Mouse (Mus musculus) left cerebral cortex, adult 9 months (tissue): Measurements from ENCODE around the gene Tmem59l.

Source experiments
- DNase-seq, 2 experiments: peaks; one replicate each; pipeline ENCODE4 v3.0.0; 2022; ENCODE audit warnings: low spot score in 2 of 2

Gene Tmem59l

GRCm38 (mm10) chr8:70507027-70507393, 19.9 kb upstream of the Tmem59l start:
- DNase-seq = no peak

DNA sequence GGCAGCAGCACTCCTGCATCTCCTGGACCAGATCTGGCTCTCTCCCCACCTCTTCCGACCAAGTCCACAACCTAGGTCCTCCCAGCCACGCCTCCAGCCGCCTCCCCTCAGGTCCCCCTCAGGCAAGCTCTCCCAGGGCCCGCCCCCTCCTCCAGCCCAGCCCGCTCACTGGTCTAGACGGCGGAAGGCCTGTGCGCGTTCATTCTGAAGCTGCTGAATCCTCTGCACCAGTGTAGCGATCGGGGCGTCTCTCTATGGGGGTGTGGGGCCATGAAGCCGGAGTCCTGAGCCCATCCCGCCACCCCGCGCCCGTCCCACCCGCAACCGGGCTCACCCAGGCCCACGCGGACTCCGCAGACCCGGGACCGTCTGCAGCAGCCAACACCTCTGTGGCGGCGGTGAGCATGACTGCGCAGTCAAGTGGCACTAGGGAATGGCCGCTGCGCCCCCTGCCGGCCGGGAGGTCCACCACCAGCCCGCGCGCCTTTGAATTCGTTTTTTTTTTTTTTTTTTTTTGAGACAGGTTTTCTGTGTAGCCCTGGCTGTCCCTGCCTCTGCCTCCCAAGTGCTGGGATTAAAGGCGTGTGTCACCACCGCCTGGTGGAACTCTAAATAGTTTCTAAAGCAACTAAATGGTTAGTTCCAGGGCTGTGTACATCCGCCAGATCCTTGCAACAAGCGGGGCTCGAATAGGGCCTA, 19.3 kb upstream of the Tmem59l start, which contains the start of gene Rex1bd:
Gene Rex1bd, minus strand, starts transcription at position 425 of the 699 bp plus-strand sequence.
- peak; percentile 76 to 90 for DNase-seq

DNA sequence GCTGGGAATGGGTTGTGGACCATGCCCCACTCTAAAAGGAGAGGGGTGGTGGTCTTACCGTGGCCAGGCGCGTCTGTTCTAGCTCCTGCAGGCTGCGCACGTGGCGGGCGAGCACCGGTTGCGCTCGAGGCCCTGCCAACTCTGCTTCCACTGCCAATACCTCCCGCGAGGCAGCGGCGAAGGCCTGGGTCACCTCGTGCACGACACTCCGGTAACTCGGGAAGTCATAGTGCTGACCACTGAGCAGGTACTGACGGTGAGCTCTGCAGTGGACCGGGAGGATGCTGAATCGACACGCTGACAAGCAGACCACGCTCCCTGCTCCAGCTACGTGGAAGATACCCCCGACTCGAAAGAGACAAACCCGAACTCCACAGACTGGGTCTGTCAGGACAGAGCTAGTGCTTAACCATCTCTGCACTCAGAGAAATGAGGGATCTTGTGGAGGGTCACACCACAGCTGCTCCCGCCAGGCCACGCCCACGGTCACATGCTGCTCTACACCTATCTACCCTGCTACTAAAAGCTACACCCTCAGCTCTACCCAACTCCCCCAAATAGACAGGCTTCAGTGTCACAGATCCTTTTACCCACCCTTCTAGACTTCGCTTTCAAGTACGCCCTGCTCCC, 18.7 kb upstream of the Tmem59l start:
- no peak for DNase-seq

DNA sequence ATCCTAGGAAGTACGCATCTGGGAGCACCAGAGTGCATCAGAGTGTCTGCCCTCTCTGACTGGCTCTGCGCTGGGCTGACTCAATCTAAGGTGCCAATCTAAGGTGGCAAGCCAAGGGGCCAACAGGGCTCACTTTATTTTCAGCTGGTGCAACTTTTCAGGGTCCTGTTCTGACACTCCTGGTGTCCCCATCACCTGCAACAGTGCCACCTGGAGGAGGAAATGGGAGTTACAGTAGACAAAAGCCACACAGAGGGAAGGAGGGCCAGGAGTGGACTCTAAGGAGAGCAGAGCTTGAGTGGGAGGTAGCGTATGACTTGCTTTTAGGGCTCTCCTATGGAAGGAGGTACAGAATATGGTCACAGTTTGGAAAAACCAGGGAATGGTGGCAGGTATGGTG, 17.7 kb upstream of the Tmem59l start:
- DNase-seq = peak in 1 of 2 experiments; percentile 85

GRCm38 (mm10) chr8:70504291-70504716, 17.1 kb upstream of the Tmem59l start:
- DNase-seq = peak in 1 of 2 experiments; percentile 63

GRCm38 (mm10) chr8:70503062-70503750, 16.0 kb upstream of the Tmem59l start:
- no peak for DNase-seq

GRCm38 (mm10) chr8:70502540-70502939, 15.4 kb upstream of the Tmem59l start:
- no peak for DNase-seq

GRCm38 (mm10) chr8:70501820-70502529, 14.8 kb upstream of the Tmem59l start:
- DNase-seq = no peak

DNA sequence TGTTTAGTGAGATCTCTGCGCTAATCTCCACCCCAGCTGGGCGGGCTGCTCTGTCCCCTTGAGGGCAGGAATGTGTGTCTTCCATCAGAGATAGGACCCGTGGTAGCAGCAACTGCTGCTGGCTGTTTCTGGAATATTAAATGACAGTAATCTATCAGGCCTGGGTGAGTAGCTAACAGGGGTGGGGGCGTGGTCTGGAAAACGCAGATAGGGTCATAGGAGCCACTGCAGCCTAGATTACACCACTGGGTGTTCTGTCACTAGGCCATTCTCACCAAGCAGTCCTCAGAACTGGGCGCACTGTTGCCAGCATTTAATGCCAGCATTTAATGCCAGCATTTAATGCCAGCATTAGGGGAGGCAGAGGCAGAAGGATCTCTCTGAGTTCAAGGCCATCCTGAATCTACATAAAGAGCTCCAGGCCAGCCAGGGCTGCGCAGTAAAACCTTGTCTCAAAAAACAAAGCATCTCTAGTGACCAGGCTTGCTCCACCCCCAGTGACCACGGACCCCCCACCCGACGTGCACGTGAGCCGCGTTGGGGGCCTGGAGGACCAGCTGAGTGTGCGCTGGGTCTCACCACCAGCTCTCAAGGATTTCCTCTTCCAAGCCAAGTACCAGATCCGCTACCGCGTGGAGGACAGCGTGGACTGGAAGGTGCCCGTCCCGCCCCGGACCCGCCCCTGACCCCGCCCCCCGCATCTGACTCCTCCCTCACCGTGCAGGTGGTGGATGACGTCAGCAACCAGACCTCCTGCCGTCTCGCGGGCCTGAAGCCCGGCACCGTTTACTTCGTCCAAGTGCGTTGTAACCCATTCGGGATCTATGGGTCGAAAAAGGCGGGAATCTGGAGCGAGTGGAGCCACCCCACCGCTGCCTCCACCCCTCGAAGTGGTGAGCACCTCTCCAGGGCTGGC, 13.5 kb upstream of the Tmem59l start:
- no peak for DNase-seq

DNA sequence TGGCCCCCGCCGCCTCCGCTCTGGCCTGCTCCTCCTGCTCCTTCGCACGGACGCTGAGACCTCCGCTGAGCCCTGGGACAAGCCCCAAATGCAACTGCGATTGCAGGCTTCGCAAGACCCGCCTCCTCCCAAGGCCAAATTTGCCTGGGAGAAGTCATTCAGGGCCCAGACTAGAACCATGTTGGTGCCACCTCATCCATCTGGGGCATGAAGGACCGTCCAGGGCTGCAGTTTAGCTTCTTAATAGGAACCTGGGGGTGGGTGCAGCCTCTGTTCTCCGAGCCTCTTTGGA, 8.6 kb upstream of the Tmem59l start:
- no peak for DNase-seq

- DNase-seq = no peak
Measured at GRCm38 (mm10) chr8:70495001-70495770, 8.0 kb upstream of the Tmem59l start.

- DNase-seq = no peak
Measured at GRCm38 (mm10) chr8:70494416-70494945, 7.3 kb upstream of the Tmem59l start.

GRCm38 (mm10) chr8:70493692-70494415, 6.7 kb upstream of the Tmem59l start:
- DNase-seq = no peak

- no peak for DNase-seq
Measured at GRCm38 (mm10) chr8:70492664-70493640, 5.8 kb upstream of the Tmem59l start, which contains the start of gene Crlf1. Gene Crlf1, plus strand, starts transcription at chr8:70493158.

DNA sequence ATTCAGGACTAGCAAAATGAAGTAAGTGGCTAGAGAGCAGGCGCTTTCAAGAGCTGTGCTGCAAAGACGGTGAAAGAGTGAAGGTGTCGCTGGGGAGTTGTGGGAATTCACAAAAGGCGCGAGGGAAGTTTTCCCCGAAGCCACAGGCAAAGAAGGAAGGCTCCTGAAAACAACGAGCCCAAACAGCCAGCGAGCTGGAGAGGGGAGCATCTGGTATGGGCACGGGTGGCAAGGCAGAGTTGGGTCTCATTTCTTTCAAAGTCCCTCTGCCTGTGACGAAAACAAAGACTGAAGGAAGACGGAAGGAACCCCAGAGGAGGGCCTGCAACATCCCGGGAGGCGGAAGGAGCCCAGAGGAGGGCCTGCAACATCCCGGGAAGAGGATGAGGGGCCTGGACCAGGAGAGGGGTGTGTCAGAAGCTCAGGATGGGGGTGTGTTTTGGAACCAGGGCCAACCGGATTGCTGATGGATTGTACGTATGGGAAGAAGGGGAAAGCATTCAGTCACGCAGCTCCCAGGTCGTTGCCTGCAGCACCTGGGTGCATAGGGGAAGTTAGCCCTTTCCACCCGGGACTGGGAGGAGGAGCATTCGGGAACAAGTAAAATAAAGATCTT, 3.8 kb upstream of the Tmem59l start:
- no peak for DNase-seq

DNA sequence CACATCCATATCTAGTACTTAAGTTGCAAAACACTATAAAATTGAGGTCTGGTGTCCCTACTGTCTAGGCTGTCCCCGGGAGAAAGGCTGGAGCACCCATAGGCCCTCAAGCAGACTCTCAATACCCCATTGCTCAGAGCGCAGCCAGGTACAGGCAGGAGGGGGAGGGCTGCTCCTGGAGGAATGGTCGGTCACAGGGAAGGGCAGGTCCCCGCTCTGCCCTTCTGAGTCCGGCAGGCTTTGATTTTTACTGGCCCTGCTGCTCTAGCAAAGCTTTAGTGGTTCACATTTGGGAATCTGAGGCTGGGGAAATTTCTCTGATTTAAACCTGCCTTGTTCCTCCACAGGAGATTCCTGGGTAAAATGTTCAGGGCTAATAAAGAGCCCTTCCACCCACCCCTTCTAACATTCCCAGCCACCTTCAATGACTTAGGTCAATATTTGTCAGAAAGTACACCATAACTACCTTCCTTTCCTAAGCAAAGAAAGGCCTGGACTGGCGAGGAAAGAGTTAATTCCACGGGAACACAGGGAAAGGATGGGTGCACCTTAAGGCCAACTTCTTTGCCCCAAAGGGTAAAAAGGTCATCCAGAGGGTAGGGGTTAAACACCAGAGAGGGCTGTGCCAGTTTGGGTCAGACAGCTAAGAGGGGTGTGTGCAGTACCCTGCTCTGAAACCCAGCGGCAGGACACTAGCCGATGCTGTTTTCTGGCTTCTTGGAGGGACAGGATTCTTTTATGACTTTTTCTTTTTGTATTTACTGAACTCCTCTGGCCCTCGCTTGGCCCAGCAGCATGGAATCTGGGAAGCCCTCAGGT, 3.1 kb upstream of the Tmem59l start:
- DNase-seq = no peak

DNA sequence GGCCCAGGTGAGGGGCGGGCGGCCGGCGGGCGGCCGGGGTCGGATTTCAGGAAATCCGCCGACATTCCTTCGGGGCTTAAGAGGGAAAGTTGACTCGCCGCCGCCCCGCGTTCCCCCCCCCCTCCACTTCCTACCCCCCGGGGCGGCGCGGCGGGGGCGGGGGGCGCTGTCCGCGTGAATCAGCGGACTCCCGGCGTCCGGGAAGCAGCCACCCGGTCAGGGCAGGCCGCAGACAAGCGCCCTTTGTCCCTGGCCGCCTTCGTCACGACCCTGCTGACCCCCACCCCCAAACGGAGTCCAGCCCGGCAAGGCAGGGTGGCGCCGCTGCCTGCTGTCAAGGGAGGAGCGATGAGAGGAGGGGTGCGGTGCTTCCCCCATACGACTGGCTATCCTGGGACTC, 2.4 kb upstream of the Tmem59l start:
- no peak for DNase-seq
